Mouse (Mus musculus): ENCODE results near the gene Psma5.

Gene Psma5

GRCm38 (mm10) chr3:108282401-108283240, 25.9 kb downstream of the Psma5 start:
- no peak for DNase-seq (ENCODE audit: low spot score in 2 of 2)

GRCm38 (mm10) chr3:108283241-108283561, 26.5 kb downstream of the Psma5 start:
- DNase-seq (ENCODE audit: low spot score in 2 of 2): no peak

GRCm38 (mm10) chr3:108283781-108284601, 27.3 kb downstream of the Psma5 start, which contains the start of gene Sort1:
Gene Sort1 (plus strand): TSS chr3:108284082.
- DNase-seq (ENCODE audit: low spot score in 2 of 2): no peak

GRCm38 (mm10) chr3:108285078-108285711, 28.5 kb downstream of the Psma5 start:
- DNase-seq (ENCODE audit: low spot score in 2 of 2): no peak

GRCm38 (mm10) chr3:108286671-108287439, 30.1 kb downstream of the Psma5 start:
- DNase-seq (ENCODE audit: low spot score in 2 of 2): no peak

- no peak for DNase-seq (ENCODE audit: low spot score in 2 of 2)
Measured at GRCm38 (mm10) chr3:108287811-108288805, 31.4 kb downstream of the Psma5 start.

GRCm38 (mm10) chr3:108289311-108290130, 32.8 kb downstream of the Psma5 start:
- DNase-seq (ENCODE audit: low spot score in 2 of 2): no peak

GRCm38 (mm10) chr3:108291036-108291799, 34.5 kb downstream of the Psma5 start:
- no peak for DNase-seq (ENCODE audit: low spot score in 2 of 2)

GRCm38 (mm10) chr3:108294398-108294797, 37.7 kb downstream of the Psma5 start:
- no peak for DNase-seq (ENCODE audit: low spot score in 2 of 2)

- no peak for DNase-seq (ENCODE audit: low spot score in 2 of 2)
Measured at GRCm38 (mm10) chr3:108295379-108296219, 38.9 kb downstream of the Psma5 start.

GRCm38 (mm10) chr3:108296220-108297049, 39.7 kb downstream of the Psma5 start:
- no peak for DNase-seq (ENCODE audit: low spot score in 2 of 2)

GRCm38 (mm10) chr3:108297050-108297419, 40.3 kb downstream of the Psma5 start:
- no peak for DNase-seq (ENCODE audit: low spot score in 2 of 2)

- no peak for DNase-seq (ENCODE audit: low spot score in 2 of 2)
Measured at GRCm38 (mm10) chr3:108297603-108298553, 41.2 kb downstream of the Psma5 start.

GRCm38 (mm10) chr3:108300455-108301030, 43.8 kb downstream of the Psma5 start:
- no peak for DNase-seq (ENCODE audit: low spot score in 2 of 2)

- DNase-seq (ENCODE audit: low spot score in 2 of 2): no peak
Measured at GRCm38 (mm10) chr3:108303683-108304082, 47.0 kb downstream of the Psma5 start.

Measured in natural killer cell, adult 2 months (primary cell).